Mouse (Mus musculus) liver, adult 2 months (tissue): ENCODE measurements around the gene Lrrc38.

ENCODE experiments used
- CTCF ChIP-seq: fragments of 200-500 bp; IDR thresholded peaks from 2 replicates; pipeline ENCODE4 v1.5.1; 2011; ENCODE audit warnings: low read depth, low read length, control low read depth
- POLR2A ChIP-seq: fragments of 200-500 bp; IDR thresholded peaks from 2 replicates; pipeline ENCODE4 v1.6.1; 2011; ENCODE audit warnings: low read length, control low read depth; ENCODE audit not compliant: insufficient read depth; ENCODE audit errors: extremely low read depth

DNA sequence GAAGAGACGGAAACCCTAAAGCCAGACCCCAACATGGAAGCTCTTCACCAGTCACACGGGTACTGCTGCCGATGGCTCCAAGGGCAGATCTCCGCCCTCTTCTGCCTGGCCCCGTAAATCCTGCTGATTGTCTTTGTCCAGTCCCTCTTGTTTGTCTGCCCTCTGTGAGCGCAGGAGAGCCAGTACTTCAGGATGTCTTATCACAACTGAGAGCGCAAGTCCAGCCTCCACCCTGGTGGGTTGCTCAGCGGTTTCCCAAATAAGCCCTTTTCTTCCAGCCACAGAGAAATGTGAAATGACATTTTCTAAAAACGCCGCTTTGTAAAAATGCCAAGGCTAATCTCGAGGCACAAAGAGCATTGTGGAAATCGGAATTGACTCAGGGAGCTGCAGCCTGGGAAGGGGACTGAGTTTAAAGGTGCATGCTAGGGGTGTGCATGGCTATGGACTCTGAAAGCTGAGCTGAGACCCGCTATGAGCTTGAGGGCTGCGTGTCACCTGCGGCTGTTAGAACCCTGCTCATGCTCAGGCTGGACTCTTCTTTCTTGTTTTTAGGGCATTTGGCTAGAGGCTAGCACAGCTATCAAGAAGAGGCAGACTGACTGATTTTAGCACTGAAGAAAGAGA lies 17.0 kb downstream of the Lrrc38 start:
- TF ChIP-seq CTCF, result no peak
- no peak for TF ChIP-seq POLR2A
